8 mouse cellular contexts compared by ENCODE assay signal in the genomic region with DNA sequence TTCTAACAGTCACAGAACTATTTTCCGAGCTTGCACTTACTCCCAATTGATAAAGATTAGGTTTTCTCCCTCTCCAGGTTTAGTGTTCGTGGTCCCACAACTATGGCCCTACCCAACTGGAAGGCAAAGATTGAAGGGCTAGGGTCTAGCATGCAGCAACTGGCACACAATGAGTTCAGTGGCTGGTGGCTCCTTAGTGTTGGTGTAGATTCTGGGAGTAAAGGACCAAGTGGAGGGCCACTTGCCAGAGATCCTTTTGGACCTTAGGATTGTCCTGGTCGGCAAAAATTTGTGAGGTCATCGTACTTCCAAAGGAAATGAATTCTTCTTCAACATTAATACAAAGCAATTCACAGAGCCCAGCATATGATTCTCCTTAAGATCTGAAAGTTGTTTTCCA.
"Had no signal": no experiment of that assay in that cellular context is flagged by ENCODE, and none has a peak within 500 bp of the region (broad histone marks: within the 10 kb centered on the region; RNA-seq: fewer than 3 reads in every experiment).

No protein-coding gene starts in this region.

- DNase-seq: liver, postnatal 0 days; lung, adult 2 months; lung, postnatal 14 days; lung, postnatal 36 days; right cerebral cortex, postnatal 14 days; thymus, adult 2 months; thymus, postnatal 25 days; thymus, postnatal 4 days had no signal
